Mouse (Mus musculus): ENCODE data around the gene Vsig8. TPM values are rescaled to one million over a fixed set of nuclear protein-coding genes. Genes with fewer than 3 reads are reported as not detected.

Vsig8 gene
- polyA plus RNA-seq, 1 experiment from 2014 or later = not detected

GRCm38 (mm10) chr1:172523699-172524101, 32.0 kb upstream of the Vsig8 start:
- no peak for ATAC-seq (replicated peaks; ENCODE audit: low FRiP score)
- 83% methylated on average over 12 of the region's 12 CpGs for whole genome bisulfite sequencing
- H3K4me2 ChIP-seq (ENCODE audit: low read depth, low read length, severe bottlenecking) = no peak overlapping the region
- H3K27ac ChIP-seq (ENCODE audit: low read depth, low read length) = no peak overlapping the region
- no peak for DNase-seq (ENCODE audit: low spot score)
- H3K9ac ChIP-seq (ENCODE audit: low read length) = no peak overlapping the region
- no peak overlapping the region for H3K4me3 ChIP-seq (ENCODE audit: low read depth, low read length)
- peaks cover 4% of the 10 kb centered on the region; the same call in 1 of the 2 replicates for H3K4me1 ChIP-seq (replicated peaks; ENCODE audit: control insufficient read depth, insufficient read depth, low read length)
- H3K9me3 ChIP-seq (ENCODE audit: control insufficient read depth, low read length) = no peaks in the 10 kb centered on the region
- H3K27me3 ChIP-seq (ENCODE audit: control insufficient read depth, insufficient read depth, low read length) = no peaks in the 10 kb centered on the region
- no peaks in the 10 kb centered on the region for H3K36me3 ChIP-seq (ENCODE audit: control insufficient read depth, insufficient read depth, low read length)

GRCm38 (mm10) chr1:172525027-172525764, 30.5 kb upstream of the Vsig8 start:
- H3K36me3 ChIP-seq (ENCODE audit: control insufficient read depth, insufficient read depth, low read length) = no peaks in the 10 kb centered on the region
- WGBS = 58% methylated on average over 15 of the region's 15 CpGs
- no peak overlapping the region for H3K27ac ChIP-seq (ENCODE audit: low read depth, low read length)
- no peak overlapping the region for H3K9ac ChIP-seq (ENCODE audit: low read length)
- H3K4me3 ChIP-seq (ENCODE audit: low read depth, low read length) = no peak overlapping the region
- DNase-seq (ENCODE audit: low spot score) (no peak), ATAC-seq (replicated peaks; ENCODE audit: low FRiP score) (no peak)
- no peaks in the 10 kb centered on the region for H3K27me3 ChIP-seq (ENCODE audit: control insufficient read depth, insufficient read depth, low read length)
- no peaks in the 10 kb centered on the region for H3K9me3 ChIP-seq (ENCODE audit: control insufficient read depth, low read length)
- peaks cover 4% of the 10 kb centered on the region; the same call in 1 of the 2 replicates for H3K4me1 ChIP-seq (replicated peaks; ENCODE audit: control insufficient read depth, insufficient read depth, low read length)
- H3K4me2 ChIP-seq (ENCODE audit: low read depth, low read length, severe bottlenecking) = no peak overlapping the region

- Histone ChIP-seq H3K36me3 (ENCODE audit: control insufficient read depth, insufficient read depth, low read length) (no peaks in the 10 kb centered on the region), H3K27me3 (ENCODE audit: control insufficient read depth, insufficient read depth, low read length) (no peaks in the 10 kb centered on the region), H3K4me2 (ENCODE audit: low read depth, low read length, severe bottlenecking) (no peak overlapping the region), H3K4me1 (replicated peaks; ENCODE audit: control insufficient read depth, insufficient read depth, low read length) (no peaks in the 10 kb centered on the region), H3K4me3 (ENCODE audit: low read depth, low read length) (no peak overlapping the region), H3K9me3 (ENCODE audit: control insufficient read depth, low read length) (no peaks in the 10 kb centered on the region), H3K9ac (ENCODE audit: low read length) (no peak overlapping the region), H3K27ac (ENCODE audit: low read depth, low read length) (no peak overlapping the region)
- no peak for DNase-seq (ENCODE audit: low spot score)
- WGBS = 74% methylated on average over 7 of the region's 7 CpGs
- no peak for ATAC-seq (replicated peaks; ENCODE audit: low FRiP score)
Observed at GRCm38 (mm10) chr1:172525971-172526370, 29.8 kb upstream of the Vsig8 start.

- DNase-seq (ENCODE audit: low spot score) (no peak), ATAC-seq (replicated peaks; ENCODE audit: low FRiP score) (no peak)
- WGBS = 77% methylated on average over 23 of the region's 23 CpGs
- Histone ChIP-seq H3K4me1 (replicated peaks; ENCODE audit: control insufficient read depth, insufficient read depth, low read length) (no peaks in the 10 kb centered on the region), H3K4me3 (ENCODE audit: low read depth, low read length) (no peak overlapping the region), H3K36me3 (ENCODE audit: control insufficient read depth, insufficient read depth, low read length) (no peaks in the 10 kb centered on the region), H3K27ac (ENCODE audit: low read depth, low read length) (no peak overlapping the region), H3K9me3 (ENCODE audit: control insufficient read depth, low read length) (no peaks in the 10 kb centered on the region), H3K27me3 (ENCODE audit: control insufficient read depth, insufficient read depth, low read length) (no peaks in the 10 kb centered on the region), H3K9ac (ENCODE audit: low read length) (no peak overlapping the region), H3K4me2 (ENCODE audit: low read depth, low read length, severe bottlenecking) (no peak overlapping the region)
Observed at GRCm38 (mm10) chr1:172526380-172527081, 29.2 kb upstream of the Vsig8 start.

GRCm38 (mm10) chr1:172527431-172527830, 28.3 kb upstream of the Vsig8 start:
- Histone ChIP-seq H3K4me2 (ENCODE audit: low read depth, low read length, severe bottlenecking) (no peak overlapping the region), H3K36me3 (ENCODE audit: control insufficient read depth, insufficient read depth, low read length) (no peaks in the 10 kb centered on the region), H3K4me3 (ENCODE audit: low read depth, low read length) (no peak overlapping the region), H3K9ac (ENCODE audit: low read length) (no peak overlapping the region), H3K9me3 (ENCODE audit: control insufficient read depth, low read length) (no peaks in the 10 kb centered on the region), H3K27ac (ENCODE audit: low read depth, low read length) (no peak overlapping the region), H3K27me3 (ENCODE audit: control insufficient read depth, insufficient read depth, low read length) (no peaks in the 10 kb centered on the region), H3K4me1 (replicated peaks; ENCODE audit: control insufficient read depth, insufficient read depth, low read length) (peaks cover 1% of the 10 kb centered on the region; the same call in 1 of the 2 replicates)
- WGBS = 89% methylated on average over 10 of the region's 10 CpGs
- ATAC-seq (replicated peaks; ENCODE audit: low FRiP score) (no peak), DNase-seq (ENCODE audit: low spot score) (no peak)

- WGBS = 7% methylated on average over 7 of the region's 7 CpGs
- no peaks in the 10 kb centered on the region for H3K27me3 ChIP-seq (ENCODE audit: control insufficient read depth, insufficient read depth, low read length)
Observed at GRCm38 (mm10) chr1:172528701-172529100, 27.0 kb upstream of the Vsig8 start.

GRCm38 (mm10) chr1:172530544-172531220, 25.1 kb upstream of the Vsig8 start:
- H3K36me3 ChIP-seq (ENCODE audit: control insufficient read depth, insufficient read depth, low read length) = no peaks in the 10 kb centered on the region
- DNase-seq (ENCODE audit: low spot score) (no peak), ATAC-seq (replicated peaks; ENCODE audit: low FRiP score) (no peak; the same call in 1 of the 2 replicates)
- H3K9me3 ChIP-seq (ENCODE audit: control insufficient read depth, low read length) = no peaks in the 10 kb centered on the region
- 31% methylated on average over 8 of the region's 8 CpGs for WGBS
- no peak overlapping the region for H3K4me3 ChIP-seq (ENCODE audit: low read depth, low read length)
- H3K27me3 ChIP-seq (ENCODE audit: control insufficient read depth, insufficient read depth, low read length) = no peaks in the 10 kb centered on the region
- peaks cover 3% of the 10 kb centered on the region; the same call in 1 of the 2 replicates for H3K4me1 ChIP-seq (replicated peaks; ENCODE audit: control insufficient read depth, insufficient read depth, low read length)
- no peak overlapping the region for H3K4me2 ChIP-seq (ENCODE audit: low read depth, low read length, severe bottlenecking)
- no peak overlapping the region for H3K9ac ChIP-seq (ENCODE audit: low read length)
- no peak overlapping the region for H3K27ac ChIP-seq (ENCODE audit: low read depth, low read length)

More at GRCm38 (mm10) chr1:172528701-172529100, 27.0 kb upstream of the Vsig8 start:
- Histone ChIP-seq H3K27ac (ENCODE audit: low read depth, low read length) (no peak overlapping the region), H3K4me3 (ENCODE audit: low read depth, low read length) (no peak overlapping the region), H3K9me3 (ENCODE audit: control insufficient read depth, low read length) (no peaks in the 10 kb centered on the region), H3K4me1 (replicated peaks; ENCODE audit: control insufficient read depth, insufficient read depth, low read length) (peaks cover 3% of the 10 kb centered on the region; the same call in 1 of the 2 replicates), H3K9ac (ENCODE audit: low read length) (no peak overlapping the region), H3K4me2 (ENCODE audit: low read depth, low read length, severe bottlenecking) (no peak overlapping the region), H3K36me3 (ENCODE audit: control insufficient read depth, insufficient read depth, low read length) (no peaks in the 10 kb centered on the region)
- peak; percentile 90 for DNase-seq (ENCODE audit: low spot score)
- ATAC-seq (replicated peaks; ENCODE audit: low FRiP score) = peak; percentile 81

GRCm38 (mm10) chr1:172532551-172532950, 23.2 kb upstream of the Vsig8 start:
- 2% methylated on average over 13 of the region's 13 CpGs for WGBS
- H3K4me2 ChIP-seq (ENCODE audit: low read depth, low read length, severe bottlenecking) = peak overlapping the region; percentile 51
- 0 out of 2 replicates have a peak overlapping the region, but pooled peaks have one; percentile 21 for H3K9ac ChIP-seq (ENCODE audit: low read length)
- no peak overlapping the region for H3K27ac ChIP-seq (ENCODE audit: low read depth, low read length)
- peak; percentile 62 for ATAC-seq (replicated peaks; ENCODE audit: low FRiP score)
- no peaks in the 10 kb centered on the region for H3K9me3 ChIP-seq (ENCODE audit: control insufficient read depth, low read length)
- no peaks in the 10 kb centered on the region for H3K36me3 ChIP-seq (ENCODE audit: control insufficient read depth, insufficient read depth, low read length)
- peak overlapping the region; percentile 16 for H3K4me3 ChIP-seq (ENCODE audit: low read depth, low read length)
- H3K4me1 ChIP-seq (replicated peaks; ENCODE audit: control insufficient read depth, insufficient read depth, low read length) = peaks cover 3% of the 10 kb centered on the region; the same call in 1 of the 2 replicates
- peak; percentile 73 for DNase-seq (ENCODE audit: low spot score)
- no peaks in the 10 kb centered on the region for H3K27me3 ChIP-seq (ENCODE audit: control insufficient read depth, insufficient read depth, low read length)

Measured in forebrain, embryonic 11.5 days (tissue).